ENCODE assay signal across 9 mouse cellular contexts in the genomic region with DNA sequence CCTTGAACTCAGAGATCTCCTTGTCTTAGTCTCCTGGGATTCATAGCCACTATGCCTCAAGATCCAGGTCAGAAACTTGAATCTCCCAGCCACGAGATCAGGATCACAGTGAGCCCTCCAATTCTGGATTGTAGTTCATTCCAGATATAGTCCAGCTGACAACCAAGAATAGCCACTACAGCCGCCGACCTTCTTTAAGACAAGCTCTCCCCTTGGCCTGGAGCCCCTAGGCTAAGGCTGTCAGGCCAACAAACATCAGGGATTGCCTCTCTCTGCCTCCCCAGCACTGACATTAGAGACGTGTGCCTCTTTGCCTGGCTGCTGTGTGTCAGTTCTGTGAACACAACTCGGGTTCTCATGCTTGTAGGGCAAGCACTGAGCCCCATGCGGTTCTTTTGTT. TPM values are rescaled to one million over a fixed set of nuclear protein-coding genes. Genes with fewer than 3 reads are reported as not detected.
A peak's percentile ranks its signal among the peaks of the same experiment; 100 is the strongest.
DNase-seq lines count a peak whose midpoint lies in the region; ATAC-seq and TF ChIP-seq lines count a peak whose summit lies in the region.
"Had no signal": no experiment of that assay in that cellular context is flagged by ENCODE, and none has a peak within 500 bp of the region (broad histone marks: within the 10 kb centered on the region; RNA-seq: fewer than 3 reads in every experiment).

No protein-coding gene starts in this region.

- H3K27ac ChIP-seq in heart, embryonic 11.5 days (ENCODE audit: low read depth, low read length): peak overlapping the region; percentile 93
- H3K27ac ChIP-seq in brown adipose tissue, adult 24 weeks (replicated peaks; ENCODE audit: low read depth, low read length): peak overlapping the region; percentile 71
- peak overlapping the region; percentile 94 for H3K27ac ChIP-seq in heart, embryonic 15.5 days
- H3K27ac ChIP-seq in liver, embryonic 14.5 days: no peak overlapping the region

- no peak overlapping the region; the same call in 1 of the 2 replicates for H3K4me3 ChIP-seq in heart, embryonic 11.5 days (ENCODE audit: low read depth, low read length)
- peak overlapping the region; percentile 89; the same call in 1 of the 2 replicates for H3K4me3 ChIP-seq in brown adipose tissue, adult 24 weeks (ENCODE audit: insufficient read depth, low read depth, low read length)
- H3K4me3 ChIP-seq in heart, embryonic 15.5 days: peak overlapping the region; percentile 96
- H3K4me3 ChIP-seq in liver, embryonic 14.5 days (ENCODE audit: insufficient read depth in 1 of 2, low read depth in 2 of 2, low read length in 2 of 2): peak overlapping the region; percentile 85 to 97

- H3K36me3 ChIP-seq in heart, embryonic 11.5 days (ENCODE audit: control insufficient read depth, insufficient read depth, low read length): peaks cover 10% of the 10 kb centered on the region; the same call in 1 of the 2 replicates
- H3K36me3 ChIP-seq in heart, embryonic 15.5 days: peaks cover 10% of the 10 kb centered on the region
- no peaks in the 10 kb centered on the region; the same call in 1 of the 2 replicates for H3K36me3 ChIP-seq in liver, embryonic 14.5 days (replicated peaks; ENCODE audit: control insufficient read depth, insufficient read depth, low read depth)

- H3K9me3 ChIP-seq in heart, embryonic 11.5 days (replicated peaks; ENCODE audit: control insufficient read depth, low read length): no peaks in the 10 kb centered on the region
- no peaks in the 10 kb centered on the region for H3K9me3 ChIP-seq in heart, embryonic 15.5 days (replicated peaks)
- H3K9me3 ChIP-seq in liver, embryonic 14.5 days (ENCODE audit: control insufficient read depth, low read length): no peaks in the 10 kb centered on the region

- TF ChIP-seq EP300 in liver, embryonic 14.5 days (IDR thresholded peaks at IDR 0.05; ENCODE audit: low read depth): no peak

- TF ChIP-seq CTCF in liver, embryonic 14.5 days (IDR thresholded peaks at IDR 0.05; ENCODE audit: low read depth): no peak

- 72% methylated on average over 6 of the region's 6 CpGs for WGBS in heart, embryonic 11.5 days (ENCODE audit: insufficient replicate concordance)
- WGBS in heart, embryonic 15.5 days: 61% methylated on average over 6 of the region's 6 CpGs
- 74% methylated on average over 6 of the region's 6 CpGs for WGBS in liver, embryonic 14.5 days (ENCODE audit: insufficient replicate concordance)

- ATAC-seq in heart, embryonic 11.5 days (replicated peaks; ENCODE audit: insufficient number of reproducible peaks, low FRiP score, low TSS enrichment): no peak
- ATAC-seq in heart, embryonic 15.5 days (replicated peaks; ENCODE audit: insufficient number of reproducible peaks, insufficient read depth, low FRiP score, low read depth): no peak
- ATAC-seq in liver, embryonic 14.5 days (ENCODE audit: insufficient read depth): no peak

- H3K27me3 ChIP-seq in heart, embryonic 11.5 days (ENCODE audit: control insufficient read depth, insufficient read depth, low read length): no peaks in the 10 kb centered on the region
- no peaks in the 10 kb centered on the region for H3K27me3 ChIP-seq in heart, embryonic 15.5 days
- no peaks in the 10 kb centered on the region for H3K27me3 ChIP-seq in liver, embryonic 14.5 days (ENCODE audit: control insufficient read depth, insufficient read depth, low read length)

- DNase-seq in heart, postnatal 4 days: no peak
- DNase-seq in liver, embryonic 14.5 days (ENCODE audit: low read depth in 3 of 3, low spot score in 3 of 3): no peak
- DNase-seq in left cerebral cortex, postnatal 10 days (ENCODE audit: extremely low spot score in 1 of 2, low spot score in 2 of 2): no peak
- DNase-seq in urinary bladder, postnatal 25 days (ENCODE audit: low spot score): no peak
- no peak for DNase-seq in urinary bladder, postnatal 10 days (ENCODE audit: low spot score)

- peaks cover 12% of the 10 kb centered on the region; the same call in 1 of the 2 replicates for H3K4me1 ChIP-seq in heart, embryonic 11.5 days (ENCODE audit: control insufficient read depth, insufficient read depth, low read length)
- H3K4me1 ChIP-seq in brown adipose tissue, adult 24 weeks (ENCODE audit: control insufficient read depth, insufficient read depth, insufficient read length, low read length): peaks cover 7% of the 10 kb centered on the region; the same call in 1 of the 2 replicates
- peaks cover 20% of the 10 kb centered on the region for H3K4me1 ChIP-seq in heart, embryonic 15.5 days (replicated peaks)
- peaks cover 5 to 14% of the 10 kb centered on the region in 2 experiments for H3K4me1 ChIP-seq in liver, embryonic 14.5 days (replicated peaks; ENCODE audit: control insufficient read depth in 2 of 2, insufficient read depth in 2 of 2, low read length in 1 of 2)

- intact Hi-C loops in left cerebral cortex, postnatal 10 days (cut with DNase I): no loop called here

- peak overlapping the region; percentile 23; the same call in 1 of the 2 replicates for H3K9ac ChIP-seq in heart, embryonic 11.5 days (ENCODE audit: low read depth, low read length)
- H3K9ac ChIP-seq in heart, embryonic 15.5 days: 0 out of 2 replicates have a peak overlapping the region, but pooled peaks have one; percentile 80
- no peak overlapping the region; the same call in 1 of the 2 replicates for H3K9ac ChIP-seq in liver, embryonic 14.5 days (replicated peaks)

- H3K4me2 ChIP-seq in heart, embryonic 11.5 days: peak overlapping the region; percentile 62
- peak overlapping the region; percentile 69 for H3K4me2 ChIP-seq in heart, embryonic 15.5 days
- H3K4me2 ChIP-seq in liver, embryonic 14.5 days (ENCODE audit: low read depth): peak overlapping the region; percentile 98

RNA-seq across cellular contexts. Expression of a gene that starts 1.1 kb away (rescaled TPM):
- 34.4 and 36.3 TPM in 2 replicates for polyA plus RNA-seq in heart, embryonic 11.5 days (2014; fragmentation: Nextera tagmentation; extraction: Ambion mirVana)
- 10 to 100 TPM; 15.3 to 16.4 TPM for total RNA-seq in heart, postnatal 4 days (2021)
- polyA plus RNA-seq in brown adipose tissue, adult 24 weeks (2012; ENCODE audit: insufficient read depth, insufficient read length, missing spikeins): 4.1 and 5.8 TPM in 2 replicates
- polyA plus RNA-seq in heart, embryonic 15.5 days (2015; fragmentation: Nextera tagmentation; extraction: Ambion mirVana): 19.1 and 21.8 TPM in 2 replicates
- polyA plus RNA-seq in liver, embryonic 14.5 days (2012; rRNA removed): 3.8 TPM in 2 replicates
- polyA plus RNA-seq in liver, embryonic 14.5 days (2014; fragmentation: Nextera tagmentation; extraction: Ambion mirVana): 14.0 and 15.4 TPM in 2 replicates
- 1 to 10 TPM; 8.8 to 9.4 TPM for total RNA-seq in left cerebral cortex, postnatal 10 days (2021)

RNA-seq across cellular contexts. Expression of a gene that starts 1.2 kb away (rescaled TPM):
- polyA plus RNA-seq in heart, embryonic 11.5 days (2014; fragmentation: Nextera tagmentation; extraction: Ambion mirVana): 27.2 and 30.1 TPM in 2 replicates
- total RNA-seq in heart, postnatal 4 days (2021): 10 to 100 TPM in 1 of 2 experiments, 1 to 10 TPM in 1; 9.4 to 10.7 TPM
- polyA plus RNA-seq in brown adipose tissue, adult 24 weeks (2012; ENCODE audit: insufficient read depth, insufficient read length, missing spikeins): 9.6 and 10.8 TPM in 2 replicates
- polyA plus RNA-seq in heart, embryonic 15.5 days (2015; fragmentation: Nextera tagmentation; extraction: Ambion mirVana): 17.8 and 18.9 TPM in 2 replicates
- polyA plus RNA-seq in liver, embryonic 14.5 days (2012; rRNA removed): 4.3 and 6.6 TPM in 2 replicates
- polyA plus RNA-seq in liver, embryonic 14.5 days (2014; fragmentation: Nextera tagmentation; extraction: Ambion mirVana): 8.6 and 9.7 TPM in 2 replicates
- total RNA-seq in left cerebral cortex, postnatal 10 days (2021): 10 to 100 TPM; 18.3 to 19.6 TPM

RNA-seq across cellular contexts. Expression of a gene that starts 39.2 kb away (rescaled TPM):
- 0.20 and 0.72 TPM in 2 replicates for polyA plus RNA-seq in heart, embryonic 11.5 days (2014; fragmentation: Nextera tagmentation; extraction: Ambion mirVana)
- under 1 TPM in 1 of 2 experiments, not detected in 1; 0.74 TPM for total RNA-seq in heart, postnatal 4 days (2021)
- polyA plus RNA-seq in brown adipose tissue, adult 24 weeks (2012; ENCODE audit: insufficient read depth, insufficient read length, missing spikeins): not detected in 2 replicates
- 0.21 and 0.30 TPM in 2 replicates for polyA plus RNA-seq in heart, embryonic 15.5 days (2015; fragmentation: Nextera tagmentation; extraction: Ambion mirVana)
- polyA plus RNA-seq in liver, embryonic 14.5 days (2012; rRNA removed): 20.3 and 21.3 TPM in 2 replicates
- 32.7 and 34.6 TPM in 2 replicates for polyA plus RNA-seq in liver, embryonic 14.5 days (2014; fragmentation: Nextera tagmentation; extraction: Ambion mirVana)
- total RNA-seq in left cerebral cortex, postnatal 10 days (2021): not detected
- total RNA-seq: gastrocnemius, postnatal 36 days had no signal

Comparison
In these comparisons a context has a peak if more than half of its experiments do, and no peak if none do; other contexts are left out.
1. RNA of a gene that starts 39.2 kb away (polyA plus RNA-seq): 20.3 to 34.6 TPM in liver, embryonic 14.5 days; 0.20 to 0.72 TPM in heart, embryonic 11.5 days, not detected in brown adipose tissue, adult 24 weeks and 0.21 to 0.30 TPM in heart, embryonic 15.5 days; every median in the first group is over 10 times any median in the second.
2. Peak in every context shown above with its lines, with median percentiles within 50 percentile points of each other: H3K4me2 ChIP-seq.